Mouse (Mus musculus) erythroblast, adult 5-6 weeks (primary cell): ENCODE measurements around the gene Gorab. TPM values are rescaled to one million over a fixed set of nuclear protein-coding genes. Genes with fewer than 3 reads are reported as not detected.

Experiments used
- ATAC-seq: replicated peaks from 2 replicates; pipeline ENCODE4 v1.8.0; 2016; ENCODE audit warnings: moderate number of reproducible peaks, mild to moderate bottlenecking, moderate TSS enrichment, inconsistent platforms; ENCODE audit not compliant: poor library complexity, low FRiP score, severe bottlenecking
- total RNA-seq, 2 experiments: library from RNA; stranded (forward) in 1 of 2; stranded (reverse) in 1 of 2; fragments of 150-400 nt in 1 of 2; fragments of 200-764, 138-1000 nt in 1 of 2; gene quantifications; 2 replicates each; pipeline versions ENCODE4 v1.2.3 to v1.2.4; 2015 to 2017; ENCODE audit warnings: low replicate concordance in 2 of 2

Gene Gorab
- total RNA-seq (2015; ENCODE audit: low replicate concordance), result 0.38 and 1.0 TPM in 2 replicates
- 2.9 and 3.1 TPM in 2 replicates for total RNA-seq (2017; ENCODE audit: low replicate concordance)

DNA sequence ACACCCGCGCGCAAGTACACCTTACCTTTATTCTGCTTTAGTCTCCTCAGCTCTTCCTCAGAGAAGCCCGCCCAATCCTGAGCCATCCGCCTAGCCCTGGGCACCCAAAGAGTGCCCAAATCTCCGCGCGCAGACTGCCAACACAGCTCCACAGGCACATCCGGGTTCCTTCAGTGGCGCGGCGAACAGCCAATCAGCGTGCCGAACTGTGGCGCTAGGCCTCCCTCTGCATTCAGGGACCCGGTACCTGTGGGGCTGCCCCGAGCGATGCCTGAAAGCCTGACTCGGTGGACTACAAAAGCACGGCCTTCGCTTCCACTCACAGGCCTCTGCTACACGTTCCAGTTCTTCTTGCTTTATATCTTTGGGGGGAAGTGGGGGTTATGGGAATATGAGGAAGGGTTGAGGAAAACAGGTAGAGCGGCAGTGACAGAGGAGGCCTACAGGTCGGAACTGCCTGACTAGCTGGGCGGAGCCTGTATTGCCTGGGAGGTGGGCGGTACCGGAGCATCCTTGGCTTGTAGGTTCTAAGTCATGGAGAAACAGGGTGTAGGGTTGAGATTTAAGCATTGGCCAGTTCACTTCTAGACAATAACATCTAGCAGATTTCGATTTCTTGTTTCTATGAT lies at the start of gene Gorab:
Gorab (minus strand) TSS at position 172 of the 629 bp plus-strand sequence.
- ATAC-seq, result peak; percentile 100

DNA sequence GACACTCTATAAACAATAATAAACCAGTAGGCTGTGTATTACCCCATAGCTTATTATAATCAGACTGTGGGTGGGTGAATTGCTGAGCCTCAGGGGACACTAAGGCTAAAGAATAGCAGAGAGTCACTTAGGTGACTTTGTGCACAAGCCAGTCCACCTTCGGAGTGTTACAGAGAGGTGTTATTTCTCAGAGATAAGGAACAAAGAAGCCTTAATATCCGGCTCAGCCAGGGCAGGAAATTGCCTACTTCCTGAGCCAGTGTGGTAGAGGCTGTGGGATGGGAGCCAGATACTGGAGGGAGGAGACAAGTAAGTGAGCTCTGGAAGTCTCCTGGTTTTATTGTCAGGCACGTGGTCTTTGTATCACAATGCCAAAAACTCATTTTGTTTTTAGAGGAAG lies 40.4 kb upstream of the Gorab start:
- no peak for ATAC-seq

DNA sequence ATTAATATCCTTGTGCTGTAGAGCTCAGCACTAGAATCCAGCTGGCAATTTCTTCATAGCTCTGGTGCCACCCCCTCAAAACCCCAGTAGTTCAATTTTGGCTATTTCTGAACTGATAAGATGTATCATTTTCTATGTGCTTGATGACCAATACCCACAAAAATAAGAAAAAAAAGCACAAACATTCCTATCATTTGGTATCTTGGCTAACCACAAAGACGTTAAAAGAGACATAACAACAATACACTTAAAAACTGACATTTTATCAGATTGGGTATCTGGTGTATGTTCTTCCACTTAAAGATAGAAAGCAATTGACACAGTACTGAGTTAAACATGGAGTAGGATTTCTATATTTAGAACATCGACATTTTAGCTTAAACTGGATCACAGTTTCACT lies 35.5 kb upstream of the Gorab start:
- ATAC-seq, result no peak

DNA sequence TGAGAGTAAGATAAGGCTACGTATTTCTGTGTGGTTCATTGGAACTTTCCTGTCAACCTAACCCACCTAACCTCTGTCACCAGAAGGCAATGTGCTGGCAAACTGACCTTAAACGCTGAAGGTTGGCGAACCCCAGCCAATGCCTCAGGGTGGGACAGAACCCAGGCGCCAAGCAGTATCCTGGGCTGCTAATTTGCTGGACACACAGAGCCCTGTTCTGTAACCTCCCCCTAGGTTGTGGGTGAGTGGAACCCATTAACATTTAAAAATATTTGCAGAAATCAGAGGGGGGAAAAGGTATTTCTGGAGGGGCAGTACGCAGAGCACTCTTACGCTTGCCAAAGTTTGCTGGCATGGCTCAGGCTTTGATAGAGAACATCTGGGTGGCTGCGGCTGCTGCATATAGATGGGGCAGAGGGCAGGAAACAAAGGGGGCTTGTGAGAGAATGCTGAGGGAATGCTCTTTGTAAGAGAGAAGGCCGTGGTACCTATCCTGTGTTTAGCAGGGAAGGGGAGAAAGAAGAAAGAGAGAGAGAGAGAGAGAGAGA lies 20.1 kb upstream of the Gorab start:
- no peak for ATAC-seq

DNA sequence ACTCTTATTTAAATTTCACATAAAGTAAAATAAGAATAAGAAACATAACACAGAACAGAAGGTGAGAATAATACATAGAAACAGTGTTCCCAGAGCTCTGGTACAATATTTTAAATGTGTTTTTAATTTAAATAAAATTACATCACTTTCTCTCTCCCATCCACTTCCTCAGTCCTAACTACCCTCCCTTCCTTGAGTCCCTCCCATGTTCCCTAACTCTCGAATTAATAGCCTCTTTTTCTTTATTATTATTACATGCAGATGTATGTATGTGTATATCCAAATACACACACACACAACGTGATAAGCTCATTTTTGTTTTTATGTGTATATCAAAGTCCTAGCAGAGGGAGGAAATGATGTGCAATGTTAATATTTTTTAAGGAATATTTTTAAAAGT lies 13.7 kb upstream of the Gorab start:
- no peak for ATAC-seq

DNA sequence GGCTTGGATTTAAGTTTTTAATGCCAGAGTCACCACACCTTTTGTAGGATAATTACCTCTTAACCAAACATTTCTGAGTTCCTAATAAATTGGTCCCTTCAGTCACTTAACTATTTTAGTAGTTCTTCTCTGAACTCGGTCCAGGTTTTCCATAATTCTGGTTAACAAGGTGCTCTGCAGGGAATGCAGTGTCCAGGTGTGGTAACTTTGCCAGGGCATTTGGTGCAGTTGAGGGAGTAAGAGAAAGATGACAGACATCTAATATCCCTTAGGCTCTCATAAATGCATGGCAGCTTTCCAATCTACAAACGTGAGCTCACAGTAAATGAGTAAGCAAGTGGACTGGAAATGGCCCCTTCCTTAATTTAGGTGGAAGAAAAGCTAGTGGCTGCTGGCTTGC lies 10.7 kb upstream of the Gorab start:
- no peak for ATAC-seq

DNA sequence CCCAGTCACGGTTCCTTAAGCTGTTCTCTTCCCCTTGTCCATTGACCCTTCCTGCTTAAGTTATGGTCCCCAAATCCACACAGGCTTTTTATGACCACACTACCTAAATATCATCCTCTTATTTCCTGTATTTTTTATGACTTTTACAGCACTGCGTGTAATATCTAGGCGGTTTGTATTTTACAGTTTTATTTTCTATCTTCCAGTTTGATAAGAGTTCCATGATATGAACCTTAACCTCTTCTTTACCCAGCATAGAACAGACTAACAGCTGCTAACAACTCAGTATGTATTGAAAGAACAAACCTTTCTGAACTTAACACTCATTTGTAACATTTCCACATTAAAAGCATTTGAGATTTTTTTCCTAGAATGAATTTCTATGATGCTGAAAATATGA lies 2.7 kb upstream of the Gorab start:
- no peak for ATAC-seq

DNA sequence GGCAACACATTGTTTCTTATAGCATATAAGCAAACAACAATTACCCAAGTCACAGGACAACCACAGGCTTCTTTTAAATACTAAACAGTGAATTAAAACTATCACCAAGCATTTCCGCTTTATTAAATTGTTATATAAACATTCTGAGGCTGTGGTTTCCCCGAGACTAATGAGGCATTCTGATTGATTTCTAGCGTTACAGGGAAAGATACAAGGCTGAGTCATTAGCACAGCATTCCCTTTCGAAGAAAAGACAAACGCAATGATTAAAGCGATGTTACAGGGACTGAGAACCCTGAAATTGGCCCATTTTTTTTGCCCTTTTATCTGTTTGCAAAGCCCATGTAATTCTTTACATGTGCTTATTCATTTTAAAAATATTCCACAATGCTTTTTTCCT lies 12.1 kb downstream of the Gorab start:
- ATAC-seq, result no peak

DNA sequence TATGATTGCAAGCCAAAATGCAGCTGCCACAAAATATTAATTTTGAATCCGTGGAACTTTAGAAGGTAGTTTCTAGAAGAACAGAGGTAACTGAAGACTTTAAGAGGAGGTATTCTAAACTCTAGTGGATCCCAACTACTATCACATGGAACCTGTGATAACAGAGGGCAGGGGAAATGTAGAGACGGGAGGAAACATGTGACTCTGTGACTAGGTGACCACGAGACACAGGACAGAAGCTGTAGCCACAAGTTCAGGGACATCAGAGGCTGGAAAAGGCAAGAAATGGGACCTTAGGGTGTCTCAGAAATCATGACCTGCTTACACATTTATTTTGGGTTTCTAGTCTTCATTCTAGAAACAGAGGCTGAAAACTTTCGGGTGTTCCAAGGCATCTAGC lies 13.4 kb downstream of the Gorab start:
- ATAC-seq, result no peak

DNA sequence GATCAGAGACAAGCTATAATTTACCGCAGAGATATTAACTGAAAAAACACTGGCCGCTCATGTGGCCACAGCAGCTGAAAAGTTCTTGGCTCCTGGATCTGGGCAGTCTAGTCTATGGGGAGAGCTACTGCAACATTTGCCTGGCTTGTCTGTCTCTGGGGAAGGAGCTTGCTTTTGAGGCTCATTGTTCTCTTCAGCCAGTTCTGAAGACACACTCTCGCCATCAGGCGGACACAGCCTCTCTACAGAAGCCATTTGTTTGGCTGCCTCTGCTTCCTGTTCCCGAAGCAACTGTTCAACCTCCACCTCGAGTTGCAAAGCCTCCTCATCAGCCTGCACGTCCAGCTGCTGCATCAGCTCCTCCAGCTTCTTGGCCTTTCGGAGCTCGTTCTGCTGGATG lies 17.3 kb downstream of the Gorab start:
- ATAC-seq, result no peak

DNA sequence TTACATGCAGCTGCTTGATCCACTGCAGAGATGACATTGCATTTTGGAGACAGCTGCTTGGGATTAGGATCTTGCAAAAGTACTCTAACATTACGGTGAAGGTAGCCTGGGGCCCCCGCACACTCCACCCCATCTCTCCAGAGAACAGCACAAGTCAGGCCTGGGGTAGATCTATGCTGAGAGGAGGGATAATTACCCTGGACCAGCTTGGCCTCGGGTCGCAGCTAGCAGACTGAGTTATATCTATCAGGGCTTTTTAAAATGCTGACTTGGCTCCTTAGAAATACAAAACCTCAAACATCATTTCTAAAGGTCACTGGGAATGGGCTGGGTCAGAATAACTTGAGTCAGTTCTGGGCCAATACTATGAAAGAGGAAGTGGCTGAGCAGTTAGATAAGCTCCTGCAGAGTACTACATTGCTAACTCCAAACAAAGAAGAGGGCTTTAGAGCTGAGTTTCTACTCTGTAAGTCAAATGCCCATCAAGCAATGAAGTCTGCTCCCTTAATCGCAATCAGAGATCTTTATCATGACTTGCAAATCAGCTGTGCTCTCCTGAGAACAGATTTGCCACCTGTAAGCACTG lies 19.9 kb downstream of the Gorab start:
- ATAC-seq, result no peak

DNA sequence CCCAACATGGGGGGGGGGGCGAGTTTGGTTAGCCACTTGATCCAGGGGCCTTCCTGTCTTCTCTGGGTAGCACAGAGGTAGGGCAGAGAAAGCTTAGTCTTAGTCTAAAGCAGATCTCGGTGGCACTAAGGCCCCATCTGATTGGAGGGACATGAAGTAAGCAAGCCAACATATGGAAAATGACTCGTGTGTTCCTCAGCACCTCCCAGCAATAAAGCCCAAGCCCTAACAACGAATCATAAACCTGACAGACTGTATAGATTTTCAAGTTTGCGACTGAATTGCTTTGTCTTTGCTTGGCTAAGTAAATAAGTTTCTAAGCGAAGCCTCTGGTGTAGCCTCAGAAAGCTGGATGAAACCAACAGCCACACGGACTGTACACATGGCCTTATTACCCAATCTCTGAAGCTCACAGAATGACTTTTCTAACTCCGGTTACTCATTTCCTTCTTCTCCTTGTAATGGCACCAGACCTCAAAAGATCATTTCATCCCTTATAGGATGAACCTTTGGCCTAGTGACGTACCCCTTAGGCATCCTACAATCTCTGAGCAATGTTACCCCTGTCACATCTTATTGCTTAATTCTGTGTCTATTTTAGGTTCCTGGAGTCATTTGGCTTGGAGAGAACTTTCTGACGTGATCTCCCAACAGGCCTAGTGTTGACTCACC lies 21.3 kb downstream of the Gorab start:
- ATAC-seq, result no peak

DNA sequence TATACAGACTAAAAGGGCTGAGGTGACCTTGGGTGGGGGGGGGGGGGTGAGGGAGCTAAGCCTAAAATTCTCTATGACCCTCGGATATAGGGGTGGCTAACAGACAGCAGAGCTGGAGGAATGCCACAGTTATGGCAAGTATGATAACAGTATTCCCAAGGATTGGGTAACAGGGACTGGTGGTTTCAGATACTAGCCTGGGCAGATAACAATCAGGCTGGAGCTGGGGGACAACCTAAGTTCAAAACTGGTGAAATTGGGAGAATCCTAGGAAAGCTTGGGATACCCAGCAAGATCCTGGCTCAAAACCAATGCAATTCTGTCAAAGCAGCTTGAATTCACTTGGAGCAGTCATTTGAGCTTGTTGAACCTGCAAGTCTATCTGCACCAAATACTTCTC lies 22.9 kb downstream of the Gorab start:
- no peak for ATAC-seq

DNA sequence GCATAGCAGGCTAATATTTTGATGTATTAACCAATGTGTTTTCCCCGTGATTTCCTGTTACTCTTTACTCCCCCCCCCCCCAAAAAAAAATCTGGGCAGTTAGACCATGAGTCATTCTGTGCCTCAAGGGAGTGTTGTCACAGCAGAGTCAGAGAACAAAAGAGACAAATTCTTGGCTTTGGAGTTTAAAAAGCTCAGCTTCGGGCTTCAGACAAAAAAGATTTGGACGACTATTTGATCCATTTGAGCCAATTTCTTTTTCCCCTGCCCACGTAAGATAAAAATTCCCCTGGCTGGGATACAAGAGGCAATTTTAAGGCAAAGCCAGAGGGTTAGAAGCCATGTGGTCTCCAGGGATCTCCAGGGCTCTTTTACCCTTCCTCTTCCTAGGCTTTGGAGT lies 23.4 kb downstream of the Gorab start:
- no peak for ATAC-seq

DNA sequence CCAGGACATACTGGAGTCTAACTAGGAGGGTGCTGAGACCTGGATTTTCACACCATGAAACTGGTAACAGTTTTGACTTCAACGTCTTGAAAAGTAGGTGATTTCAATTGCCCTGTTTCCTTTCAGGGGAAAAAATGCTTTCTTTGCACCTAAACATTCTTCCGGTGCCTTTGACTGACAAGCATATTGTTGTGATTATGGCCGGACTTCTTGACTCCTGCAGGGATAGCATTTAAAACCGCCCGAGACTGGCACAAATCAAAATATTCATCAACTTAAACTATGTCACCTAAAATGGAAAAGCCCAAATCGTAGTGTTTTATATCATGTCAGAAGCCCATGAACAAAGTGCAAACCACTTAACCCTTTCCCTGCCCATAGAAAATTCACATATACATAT lies 25.5 kb downstream of the Gorab start:
- no peak for ATAC-seq

DNA sequence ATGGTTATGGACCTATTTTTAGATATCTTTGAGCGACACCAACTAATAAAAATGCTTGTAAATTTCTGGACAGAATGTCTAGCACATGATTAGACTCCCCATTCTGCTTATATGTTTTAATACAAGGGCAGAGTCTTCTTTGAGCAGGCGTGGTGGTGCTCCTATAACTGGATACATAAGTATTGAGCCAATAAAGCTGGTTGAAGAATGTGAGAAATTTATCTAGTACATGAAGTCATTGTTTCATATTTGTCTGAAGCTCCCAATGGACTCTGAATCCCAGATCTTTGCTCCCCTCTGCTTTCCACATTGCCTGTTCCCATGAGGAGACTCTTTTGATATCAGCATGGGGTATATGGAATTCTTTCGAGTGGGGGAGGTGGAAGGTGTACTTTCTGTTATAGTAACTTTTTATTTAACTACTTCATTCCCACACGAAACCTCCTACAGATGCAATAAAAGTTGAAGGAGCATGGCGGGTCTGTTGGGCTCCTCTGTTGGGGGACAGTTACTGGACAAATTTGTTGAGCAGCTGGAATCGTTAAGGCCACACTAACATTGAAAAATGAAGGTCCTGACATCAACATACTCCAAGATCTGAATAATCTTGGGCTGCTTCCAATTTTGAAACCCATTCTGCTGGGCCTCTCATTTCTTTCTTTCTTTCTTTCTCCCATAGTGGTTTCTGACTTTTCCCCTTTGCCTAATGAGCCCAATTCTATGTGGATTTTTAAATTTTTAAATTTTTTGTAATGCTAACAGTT lies 26.5 kb downstream of the Gorab start:
- ATAC-seq, result no peak

DNA sequence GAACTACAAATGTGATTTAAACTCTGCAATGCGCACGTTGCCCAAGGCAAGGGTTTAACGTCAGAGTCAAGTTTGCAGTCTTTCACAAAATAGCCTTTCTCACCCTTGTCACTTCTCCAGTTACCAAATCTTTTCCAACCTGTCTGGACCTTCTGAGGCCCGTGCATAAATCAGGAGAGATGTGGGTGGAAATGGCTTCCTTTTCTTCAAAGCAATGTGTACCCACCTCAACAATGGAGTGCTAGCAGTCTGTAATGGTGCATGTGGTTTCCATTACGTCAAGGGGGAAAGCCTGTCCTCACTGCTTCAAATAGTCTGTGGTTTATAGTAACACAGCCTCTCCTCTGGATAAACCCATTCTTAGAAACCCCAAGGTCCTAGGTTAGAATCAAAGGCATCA lies 29.0 kb downstream of the Gorab start:
- ATAC-seq, result no peak

DNA sequence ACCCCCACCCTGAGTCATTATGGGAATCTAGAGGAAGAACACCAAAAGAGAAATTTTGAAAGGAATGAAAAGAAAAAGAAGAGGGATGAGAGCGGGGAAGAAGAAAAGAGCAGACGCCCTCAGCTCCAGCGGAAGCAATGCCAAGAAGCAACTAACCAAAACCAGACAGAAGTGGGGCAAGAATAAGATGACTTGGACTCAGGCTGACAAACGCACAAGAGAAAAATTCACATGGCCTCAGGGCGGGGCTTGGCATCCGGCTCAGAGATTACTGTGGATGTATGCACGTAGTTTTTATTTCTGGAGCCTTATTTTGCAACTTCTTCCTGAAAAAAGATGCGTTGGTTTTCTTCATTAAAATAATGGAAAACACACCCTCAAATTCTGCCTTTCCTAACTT lies 41.3 kb downstream of the Gorab start:
- ATAC-seq, result no peak

DNA sequence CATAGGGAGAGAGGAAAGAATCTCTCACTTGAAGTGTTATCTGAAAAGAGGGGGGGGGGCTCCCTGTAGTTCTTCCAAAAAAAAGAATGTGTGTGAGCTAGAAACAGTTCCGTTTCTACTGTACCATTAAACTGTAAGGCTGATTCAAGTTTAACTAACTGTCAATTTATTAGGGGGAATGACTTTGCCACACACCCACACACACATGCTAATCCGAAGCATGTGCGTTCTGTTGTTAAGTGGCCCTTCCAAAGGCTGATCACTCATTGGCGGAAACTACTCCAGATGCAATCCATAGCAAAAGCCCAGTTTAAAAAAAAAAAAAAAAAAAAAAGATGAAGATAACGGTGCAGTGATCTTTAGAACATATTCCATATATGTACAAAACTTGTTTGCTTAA lies 42.1 kb downstream of the Gorab start:
- no peak for ATAC-seq

DNA sequence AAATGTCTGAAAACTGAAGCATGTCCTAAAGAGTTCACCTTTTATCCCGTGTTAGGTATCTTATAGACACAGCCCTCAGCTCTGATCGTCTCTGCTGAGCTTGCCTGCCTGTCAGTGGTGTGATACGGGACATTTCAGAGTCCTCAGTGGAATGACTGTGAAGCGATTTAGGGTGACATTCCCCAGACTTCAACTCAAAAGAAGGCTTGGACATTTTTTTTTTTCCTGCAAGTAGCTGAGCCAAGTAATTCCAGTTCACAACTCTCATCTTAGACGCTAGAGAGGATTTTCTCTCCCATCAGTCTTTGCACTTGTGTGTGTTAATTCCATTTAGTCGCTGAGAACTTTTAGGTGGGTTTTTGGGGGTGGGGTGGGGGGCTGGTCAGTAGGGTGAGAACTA lies 42.7 kb downstream of the Gorab start:
- ATAC-seq, result no peak

DNA sequence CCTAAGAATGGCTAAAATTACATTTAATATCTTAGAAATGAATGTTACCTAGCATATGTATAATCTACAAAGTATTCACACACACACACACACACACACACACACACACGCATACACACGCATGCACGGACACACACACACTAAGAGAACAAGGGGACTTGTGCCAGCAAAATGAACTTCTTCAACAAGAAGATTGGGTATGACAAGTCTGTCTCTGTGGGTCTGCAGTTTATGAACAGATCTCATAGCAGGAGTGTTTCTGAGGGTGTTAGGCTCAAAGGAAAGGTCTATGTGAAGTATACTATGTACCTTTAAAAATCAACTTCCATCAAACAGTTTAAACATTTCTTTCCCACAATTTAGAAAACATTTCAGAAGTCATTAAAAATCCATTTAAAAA lies 43.9 kb downstream of the Gorab start:
- ATAC-seq, result no peak
